Mouse (Mus musculus) embryonic fibroblast, embryonic 13.5 days (primary cell): Measurements from ENCODE around the gene Lonp1.

Experiments used
- CTCF ChIP-seq: IDR thresholded peaks from 2 replicates; pipeline ENCODE4 v1.5.1; 2011; ENCODE audit warnings: mild to moderate bottlenecking, control low read depth, low read length, moderate library complexity, borderline replicate concordance; ENCODE audit not compliant: insufficient read depth
- POLR2A ChIP-seq: IDR thresholded peaks from 2 replicates; pipeline ENCODE4 v1.6.1; 2011; ENCODE audit warnings: low read depth, mild to moderate bottlenecking, control low read depth, low read length, moderate library complexity

DNA sequence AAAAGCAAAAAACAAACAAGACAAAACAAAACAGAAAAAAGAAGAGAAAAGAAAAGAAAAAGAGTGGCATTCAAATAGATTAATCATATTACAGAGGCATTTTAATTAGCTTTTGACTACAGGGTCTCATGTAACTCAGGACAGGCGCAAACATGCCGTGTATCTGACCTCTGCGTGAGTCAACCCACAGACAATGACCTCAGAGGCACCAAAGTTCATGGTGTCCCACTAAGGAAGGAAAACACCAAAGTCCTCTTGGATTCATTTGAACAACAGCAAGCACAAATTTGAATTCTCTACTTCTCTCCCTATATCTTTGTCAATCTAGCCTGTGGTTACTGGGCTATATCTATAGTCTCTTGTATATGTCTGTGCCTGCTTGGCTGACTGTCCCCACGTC, 16.6 kb upstream of the Lonp1 start:
- TF ChIP-seq CTCF (no peak), POLR2A (no peak)
